Mouse (Mus musculus): ENCODE data around the gene 4930579G24Rik. TPM values are rescaled to one million over a fixed set of nuclear protein-coding genes. Genes with fewer than 3 reads are reported as not detected.

Gene 4930579G24Rik
- total and polyA plus RNA-seq, 2 experiments from 2014 or later = 3.3 to 3.7 TPM

GRCm38 (mm10) chr3:79652129-79652528, 23.2 kb downstream of the 4930579G24Rik start:
- no peak for TF ChIP-seq CTCF (IDR thresholded peaks at IDR 0.05)
- H3K4me2 ChIP-seq (ENCODE audit: low read depth, low read length, poor library complexity, severe bottlenecking) = no peak overlapping the region
- H3K9ac ChIP-seq (replicated peaks; ENCODE audit: low read length, poor library complexity, severe bottlenecking) = no peak overlapping the region
- no peak for DNase-seq (ENCODE audit: low spot score)
- H3K36me3 ChIP-seq (ENCODE audit: insufficient read depth, low read length) = no peaks in the 10 kb centered on the region
- no peaks in the 10 kb centered on the region for H3K9me3 ChIP-seq (ENCODE audit: low read length)
- ATAC-seq (ENCODE audit: low FRiP score) = no peak
- H3K4me1 ChIP-seq (ENCODE audit: insufficient read depth, low read length) = no peaks in the 10 kb centered on the region
- H3K27ac ChIP-seq (ENCODE audit: low read depth, low read length) = no peak overlapping the region
- no peaks in the 10 kb centered on the region for H3K27me3 ChIP-seq (ENCODE audit: insufficient read depth, low read length)
- H3K4me3 ChIP-seq (ENCODE audit: low read depth, low read length) = no peak overlapping the region
- WGBS = 88% methylated on average over 6 of the region's 6 CpGs

- Histone ChIP-seq H3K27me3 (ENCODE audit: insufficient read depth, low read length) (no peaks in the 10 kb centered on the region), H3K9ac (replicated peaks; ENCODE audit: low read length, poor library complexity, severe bottlenecking) (no peak overlapping the region), H3K27ac (ENCODE audit: low read depth, low read length) (no peak overlapping the region), H3K4me2 (ENCODE audit: low read depth, low read length, poor library complexity, severe bottlenecking) (no peak overlapping the region), H3K9me3 (ENCODE audit: low read length) (no peaks in the 10 kb centered on the region), H3K36me3 (ENCODE audit: insufficient read depth, low read length) (no peaks in the 10 kb centered on the region), H3K4me1 (ENCODE audit: insufficient read depth, low read length) (no peaks in the 10 kb centered on the region), H3K4me3 (ENCODE audit: low read depth, low read length) (no peak overlapping the region)
- no peak for TF ChIP-seq CTCF (IDR thresholded peaks at IDR 0.05)
- DNase-seq (ENCODE audit: low spot score) (no peak), ATAC-seq (ENCODE audit: low FRiP score) (no peak)
- 76% methylated on average over 5 of the region's 5 CpGs for WGBS
These were observed 27.8 kb downstream of the 4930579G24Rik start for GRCm38 (mm10) chr3:79656682-79657081.

GRCm38 (mm10) chr3:79664787-79665408, 36.0 kb downstream of the 4930579G24Rik start:
- WGBS = 39% methylated on average over 9 of the region's 9 CpGs
- no peaks in the 10 kb centered on the region for H3K4me1 ChIP-seq (ENCODE audit: insufficient read depth, low read length)
- no peak overlapping the region for H3K4me2 ChIP-seq (ENCODE audit: low read depth, low read length, poor library complexity, severe bottlenecking)
- H3K9me3 ChIP-seq (ENCODE audit: low read length) = no peaks in the 10 kb centered on the region
- ATAC-seq (ENCODE audit: low FRiP score) = no peak
- H3K27ac ChIP-seq (ENCODE audit: low read depth, low read length) = no peak overlapping the region
- H3K36me3 ChIP-seq (ENCODE audit: insufficient read depth, low read length) = no peaks in the 10 kb centered on the region
- H3K4me3 ChIP-seq (ENCODE audit: low read depth, low read length) = no peak overlapping the region
- TF ChIP-seq CTCF (IDR thresholded peaks at IDR 0.05) = peak; percentile 91
- H3K27me3 ChIP-seq (ENCODE audit: insufficient read depth, low read length) = no peaks in the 10 kb centered on the region
- peak; percentile 79 for DNase-seq (ENCODE audit: low spot score)
- no peak overlapping the region for H3K9ac ChIP-seq (replicated peaks; ENCODE audit: low read length, poor library complexity, severe bottlenecking)

DNA sequence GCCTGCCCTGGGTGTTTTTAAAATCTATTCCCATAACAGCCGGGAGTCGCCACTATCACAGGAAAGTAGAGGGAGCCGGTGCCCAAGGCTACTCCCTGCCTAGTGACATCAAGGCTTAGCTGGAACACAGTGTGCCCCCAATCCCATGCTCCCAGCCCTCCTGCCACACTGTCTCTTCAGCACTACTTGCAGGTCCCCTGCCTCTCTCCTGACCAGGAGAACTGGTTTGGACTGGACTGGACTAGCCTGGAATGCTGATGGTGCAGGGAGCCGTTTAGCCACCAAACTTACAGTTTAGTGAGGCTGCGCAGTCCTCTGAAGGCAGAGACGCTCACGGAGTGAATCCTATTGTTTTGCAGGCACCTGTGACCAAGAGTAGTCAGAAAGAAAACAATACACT, 41.7 kb downstream of the 4930579G24Rik start:
- H3K36me3 ChIP-seq (ENCODE audit: insufficient read depth, low read length) = no peaks in the 10 kb centered on the region
- H3K9me3 ChIP-seq (ENCODE audit: low read length) = no peaks in the 10 kb centered on the region
- no peak overlapping the region for H3K9ac ChIP-seq (replicated peaks; ENCODE audit: low read length, poor library complexity, severe bottlenecking)
- H3K4me1 ChIP-seq (ENCODE audit: insufficient read depth, low read length) = no peaks in the 10 kb centered on the region
- DNase-seq (ENCODE audit: low spot score) (no peak), ATAC-seq (ENCODE audit: low FRiP score) (no peak)
- no peak for TF ChIP-seq CTCF (IDR thresholded peaks at IDR 0.05)
- no peak overlapping the region for H3K4me2 ChIP-seq (ENCODE audit: low read depth, low read length, poor library complexity, severe bottlenecking)
- H3K27me3 ChIP-seq (ENCODE audit: insufficient read depth, low read length) = no peaks in the 10 kb centered on the region
- 85% methylated on average over 7 of the region's 7 CpGs for WGBS
- H3K4me3 ChIP-seq (ENCODE audit: low read depth, low read length) = no peak overlapping the region
- no peak overlapping the region for H3K27ac ChIP-seq (ENCODE audit: low read depth, low read length)

DNA sequence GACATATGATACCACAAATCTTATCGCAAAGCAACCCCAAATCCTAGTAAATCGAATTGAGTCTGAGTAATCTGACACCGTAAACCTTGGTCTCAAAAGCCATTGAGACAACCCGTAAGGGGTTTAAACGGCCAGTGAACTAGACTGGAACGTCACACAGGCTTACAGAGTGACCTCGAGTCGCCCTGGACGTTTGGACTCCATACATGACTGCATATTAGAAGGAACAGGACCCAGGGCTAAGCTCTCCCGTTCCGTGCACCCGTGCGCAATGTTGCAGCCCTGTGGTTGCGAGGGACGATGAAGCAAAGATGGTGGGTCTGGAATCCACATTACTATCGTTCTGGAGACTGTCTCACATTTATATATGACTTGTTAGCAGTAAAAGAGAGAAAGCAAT, 43.3 kb downstream of the 4930579G24Rik start:
- TF ChIP-seq CTCF (IDR thresholded peaks at IDR 0.05) = no peak
- Histone ChIP-seq H3K4me2 (ENCODE audit: low read depth, low read length, poor library complexity, severe bottlenecking) (no peak overlapping the region), H3K4me3 (ENCODE audit: low read depth, low read length) (no peak overlapping the region), H3K36me3 (ENCODE audit: insufficient read depth, low read length) (no peaks in the 10 kb centered on the region), H3K9me3 (ENCODE audit: low read length) (no peaks in the 10 kb centered on the region), H3K4me1 (ENCODE audit: insufficient read depth, low read length) (no peaks in the 10 kb centered on the region), H3K27me3 (ENCODE audit: insufficient read depth, low read length) (no peaks in the 10 kb centered on the region), H3K9ac (replicated peaks; ENCODE audit: low read length, poor library complexity, severe bottlenecking) (no peak overlapping the region), H3K27ac (ENCODE audit: low read depth, low read length) (no peak overlapping the region)
- DNase-seq (ENCODE audit: low spot score) (no peak), ATAC-seq (ENCODE audit: low FRiP score) (no peak)
- 75% methylated on average over 16 of the region's 16 CpGs for WGBS

DNA sequence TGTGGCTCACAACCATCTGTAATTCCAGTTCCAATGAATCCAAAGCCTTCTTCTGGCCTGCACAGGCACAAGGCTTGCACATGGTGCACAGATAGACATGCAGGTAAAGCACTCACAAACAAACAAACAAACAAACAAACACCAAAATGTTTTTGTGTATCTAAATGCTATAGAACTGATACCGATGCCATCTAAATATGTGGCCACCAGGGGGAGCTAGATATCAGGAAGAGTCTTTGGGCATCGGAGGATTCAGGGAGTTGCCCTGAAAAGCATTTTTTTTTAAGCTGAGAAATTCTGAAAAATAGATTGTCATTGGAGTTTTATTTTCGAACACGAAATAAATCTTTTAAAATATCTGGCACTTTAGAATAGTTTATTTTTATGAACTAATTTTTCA, 44.2 kb downstream of the 4930579G24Rik start:
- no peak overlapping the region for H3K27ac ChIP-seq (ENCODE audit: low read depth, low read length)
- no peak overlapping the region for H3K9ac ChIP-seq (replicated peaks; ENCODE audit: low read length, poor library complexity, severe bottlenecking)
- H3K9me3 ChIP-seq (ENCODE audit: low read length) = no peaks in the 10 kb centered on the region
- H3K4me3 ChIP-seq (ENCODE audit: low read depth, low read length) = no peak overlapping the region
- peak; percentile 90 for TF ChIP-seq CTCF (IDR thresholded peaks at IDR 0.05)
- no peak overlapping the region for H3K4me2 ChIP-seq (ENCODE audit: low read depth, low read length, poor library complexity, severe bottlenecking)
- peak; percentile 82 for DNase-seq (ENCODE audit: low spot score)
- H3K27me3 ChIP-seq (ENCODE audit: insufficient read depth, low read length) = no peaks in the 10 kb centered on the region
- WGBS = 10% methylated on average over 4 of the region's 4 CpGs
- no peak for ATAC-seq (ENCODE audit: low FRiP score)
- no peaks in the 10 kb centered on the region for H3K4me1 ChIP-seq (ENCODE audit: insufficient read depth, low read length)
- H3K36me3 ChIP-seq (ENCODE audit: insufficient read depth, low read length) = no peaks in the 10 kb centered on the region
